Mouse (Mus musculus) left cerebral cortex, postnatal 25 days (tissue): Measurements from ENCODE around the gene Dbndd2. TPM values are rescaled to one million over a fixed set of nuclear protein-coding genes. Genes with fewer than 3 reads are reported as not detected.

Experiments
- DNase-seq, 2 experiments: peaks; one replicate each; pipeline ENCODE4 v3.0.0; 2022; ENCODE audit warnings: low spot score in 2 of 2, mixed read lengths in 1 of 2
- intact Hi-C: fragments of 180-260 bp; cut with DNase I; formaldehyde crosslinking; loops from one replicate; pipeline ENCODE4 v1.15.1; 2025
- total RNA-seq, 2 experiments: library from RNA; stranded (reverse); gene quantifications; 2 replicates each; pipeline ENCODE4 v1.2.3; 2021

Gene Dbndd2
- total RNA-seq, 2 experiments from 2014 or later, result 114 to 127 TPM

DNA sequence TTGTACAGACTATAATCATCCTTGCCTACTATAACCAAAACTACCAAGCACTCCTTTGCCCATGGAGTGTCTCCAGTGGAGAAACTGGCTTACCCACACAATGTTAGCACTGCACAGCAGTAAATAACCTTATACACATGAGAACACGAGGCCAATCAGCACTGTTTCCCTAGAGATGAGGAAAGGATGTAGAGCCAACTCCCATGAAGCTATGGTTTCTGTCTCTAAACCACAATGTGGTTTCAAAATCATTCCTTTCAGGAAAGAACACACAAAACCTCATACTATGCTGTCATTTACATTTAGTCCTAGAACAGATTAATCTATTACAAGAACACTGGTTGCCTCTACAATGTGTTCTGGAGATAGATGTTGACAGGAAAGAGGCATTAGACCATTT is 10.4 kb downstream of the Dbndd2 start:
- no peak for DNase-seq
- intact Hi-C loops, result no loop called here

DNA sequence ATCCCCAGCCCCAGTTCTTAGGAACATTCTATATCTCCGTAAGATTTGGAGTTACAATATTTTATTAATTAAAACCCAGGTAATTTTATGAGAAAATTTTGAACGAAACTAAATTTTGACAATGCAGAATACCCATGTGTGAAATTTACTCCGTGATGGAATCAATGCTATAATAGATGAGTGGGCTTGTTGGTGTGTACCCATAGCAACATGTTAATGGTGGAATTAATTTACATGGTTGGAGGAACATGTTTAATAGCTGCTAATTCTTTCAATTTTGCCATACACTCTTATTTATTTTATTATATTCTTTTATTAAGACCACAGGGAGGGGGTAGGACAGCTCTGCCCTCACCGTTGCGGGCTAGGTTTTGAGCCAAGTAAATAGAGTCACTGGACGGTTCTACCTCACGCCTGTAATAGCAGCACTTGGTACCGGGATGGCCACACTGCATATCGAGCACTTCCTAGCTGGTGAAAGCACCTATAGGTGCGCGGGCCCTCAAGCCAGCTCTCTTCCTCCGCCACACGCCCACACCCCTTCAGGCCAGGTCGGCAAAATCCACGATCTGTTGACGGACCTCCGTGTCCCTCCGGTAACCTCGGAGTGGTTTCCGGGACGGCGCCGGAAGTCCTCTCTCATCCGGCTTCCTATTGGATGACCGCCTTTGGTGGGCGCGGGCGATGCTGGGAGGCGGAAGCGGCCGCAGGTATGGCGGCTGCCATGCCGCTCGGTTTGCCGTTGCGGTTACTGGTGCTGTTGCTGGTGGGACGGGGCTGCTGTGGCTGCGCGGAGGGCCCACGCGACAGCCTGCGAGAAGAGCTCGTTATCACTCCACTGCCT is 11.2 kb downstream of the Dbndd2 start, which contains the start of gene Pigt:
Gene Pigt (plus strand): TSS at position 674 of the 844 bp plus-strand sequence.
- DNase-seq, result peak; percentile 89 to 93
- intact Hi-C loops, result no loop called here

DNA sequence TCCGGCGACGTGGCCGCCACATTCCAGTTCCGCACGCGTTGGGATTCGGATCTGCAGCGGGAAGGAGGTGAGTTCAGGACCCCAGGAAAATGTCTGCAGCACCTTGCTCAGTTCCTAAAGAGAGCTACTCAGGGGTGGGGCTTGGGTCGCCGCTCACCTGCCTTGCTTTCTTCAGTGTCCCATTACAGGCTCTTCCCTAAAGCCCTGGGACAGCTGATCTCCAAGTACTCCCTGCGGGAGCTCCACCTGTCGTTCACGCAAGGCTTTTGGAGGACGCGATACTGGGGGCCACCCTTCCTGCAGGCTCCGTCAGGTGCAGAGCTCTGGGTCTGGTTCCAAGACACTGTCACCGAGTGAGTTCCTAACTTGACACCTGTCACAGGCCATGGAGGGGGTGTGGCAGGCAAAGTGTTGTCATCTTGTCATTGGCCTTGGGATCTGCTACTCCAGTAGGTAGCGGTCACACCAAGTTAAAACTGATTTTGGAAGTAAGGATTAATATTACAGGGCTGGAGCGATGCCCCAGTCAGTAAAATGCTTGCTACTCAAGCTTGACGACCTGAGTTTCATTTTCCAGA is 11.9 kb downstream of the Dbndd2 start:
- intact Hi-C loops, result no loop called here
- DNase-seq, result no peak

DNA sequence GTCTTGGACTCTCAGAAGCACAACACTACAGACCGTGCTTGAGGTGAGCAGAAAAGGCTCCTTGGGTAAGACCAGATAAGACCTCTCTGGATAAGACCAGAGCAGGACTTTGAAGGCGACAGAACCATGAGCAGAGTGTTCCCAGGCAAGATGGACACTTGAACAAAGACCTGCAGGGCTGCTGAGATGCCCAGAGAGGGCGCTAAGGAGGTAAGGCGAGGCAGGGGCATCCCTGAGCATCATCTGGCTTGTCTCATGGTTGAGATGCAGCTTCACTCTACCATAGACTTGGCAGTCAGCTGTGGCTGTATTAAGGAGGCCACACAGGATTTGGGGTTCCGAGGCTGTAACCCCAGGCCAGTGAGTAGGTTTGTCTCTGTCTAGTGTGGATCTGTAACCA is 13.4 kb downstream of the Dbndd2 start:
- DNase-seq, result no peak
- intact Hi-C loops, result no loop called here

DNA sequence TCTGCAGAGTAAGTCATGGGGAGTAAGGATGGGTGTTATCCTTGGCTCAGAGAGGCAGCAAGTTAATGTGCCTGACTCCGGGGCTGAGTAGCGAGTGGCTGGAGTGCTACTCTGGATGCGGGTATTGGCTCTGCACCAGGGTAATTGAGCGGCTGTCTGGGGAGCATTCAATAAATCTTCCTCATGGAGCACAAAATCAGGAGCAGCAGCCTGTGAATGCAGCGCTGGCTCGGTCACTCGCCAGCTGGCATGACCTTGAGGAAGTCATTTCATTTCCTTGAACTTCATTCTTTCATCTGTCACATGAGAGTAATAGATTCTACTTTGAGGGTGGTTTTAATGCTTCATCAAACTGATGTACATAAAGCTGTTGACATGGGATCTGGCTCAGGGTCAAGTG is 14.6 kb downstream of the Dbndd2 start:
- no peak for DNase-seq
- intact Hi-C loops, result no loop called here

DNA sequence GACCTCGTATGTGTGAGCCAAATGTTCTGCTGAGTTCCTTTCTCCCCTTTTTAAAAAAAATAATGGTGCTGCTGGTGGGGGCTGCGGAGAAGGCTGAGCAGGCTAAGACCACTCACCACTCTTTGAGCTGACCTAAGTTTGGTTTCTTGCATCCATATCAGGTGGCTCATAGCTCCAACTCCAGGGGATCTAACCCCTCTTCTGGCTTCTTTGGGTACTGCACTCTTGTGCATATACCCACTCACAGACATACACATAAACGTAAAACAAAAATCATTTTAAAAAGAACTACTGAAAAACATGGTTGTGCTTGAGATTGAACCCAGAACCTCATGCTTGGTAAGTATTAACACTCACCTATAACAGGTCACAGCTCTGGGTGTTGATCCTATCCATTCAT is 19.0 kb downstream of the Dbndd2 start:
- intact Hi-C loops, result no loop called here

DNA sequence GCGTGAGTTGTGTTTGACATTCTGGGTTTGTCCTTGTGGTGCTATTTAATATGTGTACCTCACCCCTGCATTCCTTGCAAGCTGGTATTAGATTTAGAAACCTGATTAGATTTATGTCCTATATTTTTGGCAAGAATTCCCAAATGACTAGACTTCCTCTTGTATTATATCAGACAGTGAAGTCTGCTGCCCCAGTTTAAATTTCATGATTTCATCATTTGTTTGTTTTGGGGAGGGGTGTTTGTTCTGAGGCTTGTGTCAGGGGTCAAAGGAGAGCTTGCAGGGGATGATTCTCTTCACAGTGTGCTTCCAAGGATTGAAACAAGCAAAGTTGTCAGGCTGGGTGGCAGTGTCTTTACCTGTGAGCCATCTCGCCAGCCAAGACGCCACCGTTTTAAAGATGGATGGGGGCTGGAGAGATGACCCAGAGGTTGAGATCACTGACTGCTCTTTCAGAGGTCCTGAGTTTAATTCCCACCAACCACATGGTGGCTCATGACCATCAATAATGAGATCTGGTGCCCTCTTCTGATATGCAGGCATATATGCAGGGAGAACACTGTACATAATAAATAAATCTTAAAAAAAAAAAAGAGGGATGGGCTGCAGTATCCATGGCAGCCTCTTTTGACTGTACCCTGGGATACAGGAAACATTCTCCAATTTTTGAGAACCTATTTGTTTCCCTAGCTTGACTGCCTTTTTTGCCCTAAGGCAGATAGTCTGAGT is 19.9 kb downstream of the Dbndd2 start:
- intact Hi-C loops, result no loop called here
- no peak for DNase-seq

More for the DNA sequence above, 19.0 kb downstream of the Dbndd2 start:
- DNase-seq, result no peak

DNA sequence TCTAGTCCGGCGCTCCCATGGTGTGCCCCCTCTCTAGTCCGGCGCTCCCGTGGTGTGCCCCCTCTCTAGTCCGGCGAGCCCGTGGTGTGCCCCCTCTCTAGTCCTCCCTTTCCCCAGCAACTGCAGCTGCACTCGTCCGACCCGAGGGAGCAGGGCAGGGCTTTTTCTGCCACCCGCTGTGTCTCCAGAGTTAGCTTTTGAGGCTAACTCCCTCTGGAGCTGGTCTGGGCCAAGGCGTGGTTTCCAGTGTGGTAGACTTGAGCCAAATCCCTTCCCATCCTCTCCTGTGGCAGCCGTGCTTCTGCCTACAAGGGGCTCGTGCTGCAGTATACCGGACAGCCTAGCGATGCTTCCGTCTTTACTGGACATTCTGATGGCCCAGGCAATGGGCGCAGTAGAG is 21.9 kb downstream of the Dbndd2 start:
- intact Hi-C loops, result no loop called here
- no peak for DNase-seq

DNA sequence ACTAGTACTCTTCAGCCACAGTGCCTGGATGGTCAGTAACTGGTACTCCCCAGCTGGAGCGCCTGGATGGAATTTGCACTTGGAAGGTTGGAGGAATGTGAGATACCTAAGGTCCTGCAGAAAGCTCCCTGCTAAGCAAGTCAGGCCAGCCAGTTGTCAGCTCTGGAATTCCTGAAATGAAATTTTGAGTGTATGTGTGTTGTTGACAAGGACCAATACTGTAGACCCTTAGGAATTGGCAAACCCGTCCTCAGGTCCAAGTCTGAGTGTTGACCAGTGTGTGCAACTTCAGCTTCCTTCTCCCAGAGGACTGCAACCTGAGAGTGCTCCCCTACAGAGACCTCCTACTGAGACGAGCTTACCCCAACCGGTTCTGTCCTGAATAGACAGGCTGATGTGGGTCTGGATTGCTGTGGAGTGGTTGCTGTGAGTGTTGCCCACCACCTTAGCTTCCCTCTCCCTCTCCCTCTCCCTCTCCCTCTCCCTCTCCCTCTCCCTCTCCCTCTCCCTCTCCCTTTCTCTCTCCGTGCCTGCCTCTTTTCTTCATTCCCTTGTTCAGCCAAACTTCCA is 24.8 kb downstream of the Dbndd2 start:
- intact Hi-C loops, result no loop called here
- DNase-seq, result no peak

DNA sequence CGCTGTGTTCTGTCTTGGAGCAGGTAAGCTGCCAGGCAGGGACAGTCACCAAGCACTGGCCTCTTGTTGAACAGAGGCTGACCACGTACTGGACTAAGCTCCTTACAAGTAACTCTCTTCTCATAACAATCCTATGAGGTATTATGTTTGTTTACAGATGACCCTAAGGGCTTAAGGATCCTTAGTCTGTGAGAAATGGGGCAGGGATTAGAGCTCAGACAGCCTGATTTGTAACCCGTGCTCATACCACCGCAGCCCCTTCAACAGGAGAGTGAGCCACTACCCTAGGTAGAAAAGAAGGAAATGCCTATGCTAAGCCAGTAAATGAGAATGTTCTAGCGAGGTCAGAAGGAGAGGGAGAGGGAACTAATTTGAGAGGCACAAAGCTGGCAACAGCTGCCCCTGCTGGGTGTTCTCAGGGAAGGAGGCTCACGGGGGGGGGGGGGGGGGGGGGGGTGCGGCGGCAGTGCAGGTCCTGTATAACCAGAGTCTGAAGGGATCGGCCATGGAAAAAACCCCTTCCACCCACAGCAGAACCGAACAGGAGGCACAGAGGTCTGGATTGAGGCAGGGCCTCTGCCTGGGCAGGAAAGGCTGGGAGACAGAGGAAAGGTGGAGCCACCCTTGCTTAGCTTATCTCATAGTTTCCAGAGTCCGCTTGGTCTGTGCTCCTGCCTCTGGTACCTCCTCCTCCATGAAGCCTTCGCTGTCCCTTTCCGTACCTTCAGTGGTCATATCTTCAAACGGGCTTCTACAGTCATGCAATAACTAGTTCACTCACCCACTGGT is 26.4 kb downstream of the Dbndd2 start:
- intact Hi-C loops, result no loop called here
- DNase-seq, result no peak

DNA sequence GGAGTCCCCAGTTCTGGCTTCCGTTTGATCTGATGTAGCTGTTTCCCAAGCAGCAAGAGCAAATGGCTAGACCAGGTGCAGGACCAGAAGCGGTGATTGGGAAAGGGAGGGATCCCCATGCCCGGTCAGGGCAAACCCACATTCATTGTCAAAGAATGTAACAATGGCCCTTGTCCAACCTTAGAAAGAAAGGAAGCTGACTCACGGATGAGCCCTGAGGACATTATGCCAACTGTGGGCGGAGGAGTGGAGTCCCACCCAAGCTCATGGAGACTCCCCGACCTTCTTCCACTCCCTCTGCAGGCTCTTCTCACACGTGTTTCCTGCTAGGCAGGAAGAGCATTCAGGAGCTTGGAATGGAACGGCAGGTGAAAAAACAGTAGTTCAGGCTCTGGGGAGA is 27.5 kb downstream of the Dbndd2 start:
- DNase-seq, result no peak
- intact Hi-C loops, result no loop called here

DNA sequence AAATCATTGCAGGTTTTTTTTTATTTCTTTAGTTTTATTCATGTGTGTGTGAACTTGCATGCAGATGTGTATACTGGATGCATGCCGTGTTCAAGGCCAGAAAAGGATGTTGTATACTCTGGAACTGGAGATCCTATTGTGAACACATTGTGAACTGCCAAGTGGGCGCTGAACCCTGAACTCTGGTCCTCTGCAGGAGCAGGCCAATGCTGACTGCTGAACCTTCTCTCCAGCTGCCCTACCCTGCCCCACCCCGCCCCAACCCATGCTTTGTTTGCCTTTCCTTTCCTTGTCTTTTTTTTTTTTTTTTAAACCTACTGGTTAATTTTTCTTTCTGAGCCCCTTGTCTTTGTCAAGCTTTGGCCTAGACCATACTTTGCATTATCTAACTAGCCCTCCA is 29.0 kb downstream of the Dbndd2 start:
- intact Hi-C loops, result loop anchor here (5.0 kb wide), 1 partner anchor 53 kb away; the partner anchor contains the start of gene Gm20458
- no peak for DNase-seq

DNA sequence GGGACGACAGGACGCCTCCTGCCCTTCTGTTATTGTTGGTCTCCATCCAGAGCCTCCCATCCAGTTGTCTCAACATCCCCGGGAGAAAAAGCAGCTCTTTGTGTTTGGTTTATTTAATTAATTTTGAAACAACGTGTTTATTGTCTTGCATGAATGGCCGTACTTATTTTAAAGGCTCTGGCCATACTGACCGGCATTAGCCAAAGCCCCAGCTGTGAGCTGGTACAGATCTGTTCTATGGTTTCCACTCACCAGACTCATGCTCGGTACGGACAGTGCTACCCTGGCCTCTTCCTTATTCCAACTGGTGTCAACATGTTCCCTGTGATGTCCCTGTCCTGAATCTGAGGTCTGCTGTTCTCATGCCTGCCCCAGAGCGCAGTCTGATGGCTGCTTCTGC is 30.0 kb downstream of the Dbndd2 start:
- no peak for DNase-seq
- intact Hi-C loops, result loop anchor here (5.0 kb wide), 1 partner anchor 54 kb away; the partner anchor contains the start of gene Gm20458

DNA sequence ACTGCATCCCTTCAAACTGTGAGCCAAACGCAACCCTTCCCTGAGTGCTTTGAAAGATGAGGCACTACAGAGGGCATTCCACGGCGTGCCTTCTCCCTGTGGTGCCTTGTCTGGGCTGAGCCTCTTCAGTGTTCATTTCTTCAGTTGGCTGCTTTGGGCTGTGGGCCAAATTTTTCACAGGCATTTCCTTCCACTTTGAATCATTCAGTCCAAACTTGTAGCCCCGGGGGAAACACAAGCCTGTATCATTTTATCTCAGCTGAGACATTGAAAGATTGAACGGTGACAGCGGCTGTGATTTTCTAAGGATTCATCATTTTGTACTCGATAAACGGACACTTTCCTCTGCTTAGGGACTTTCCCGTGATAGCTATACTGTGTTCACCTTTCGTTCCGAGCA is 30.7 kb downstream of the Dbndd2 start:
- no peak for DNase-seq
- intact Hi-C loops, result loop anchor here (5.0 kb wide), 1 partner anchor 54 kb away; the partner anchor contains the start of gene Gm20458

DNA sequence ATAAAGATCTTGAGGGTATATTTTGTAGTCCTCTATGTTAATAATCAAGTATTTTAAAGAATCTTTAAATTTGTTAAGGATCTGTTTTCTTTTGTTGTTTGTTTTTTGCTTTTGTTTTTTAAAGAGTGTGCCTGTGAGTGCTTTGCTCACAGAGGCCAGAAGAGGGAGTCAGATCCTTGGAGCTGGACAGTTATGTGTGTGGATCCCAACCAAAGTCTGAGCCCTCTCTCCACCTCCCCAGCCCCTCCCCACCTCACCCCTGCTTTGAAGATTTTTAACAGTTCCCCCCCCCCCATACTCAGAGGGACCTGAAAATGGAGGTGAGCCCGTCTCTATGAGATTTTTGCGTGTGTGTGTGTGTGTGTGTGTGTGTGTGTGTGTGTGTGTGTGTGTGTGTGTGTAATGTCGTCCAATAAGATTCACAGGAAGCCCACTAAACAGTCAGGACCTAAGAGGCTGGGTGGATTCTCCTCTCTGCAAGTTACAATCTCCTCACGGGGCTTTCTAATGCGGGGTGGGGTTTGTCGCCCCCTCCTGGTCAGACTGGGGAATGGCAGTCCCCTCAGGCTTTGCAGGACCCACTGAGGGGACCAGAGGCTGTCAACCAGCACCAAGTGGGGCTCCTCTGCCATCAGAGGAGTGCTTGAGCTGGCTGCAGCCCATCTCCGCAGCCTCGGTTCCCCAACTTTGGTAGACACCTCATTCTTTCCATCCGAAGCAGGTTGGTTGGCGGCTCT is 31.7 kb downstream of the Dbndd2 start:
- peak; percentile 39 to 44 for DNase-seq
- intact Hi-C loops, result loop anchor here (2.0 to 5.0 kb wide), 2 partner anchors 55 to 101 kb away; partner anchors contain the start of gene Gm20458

DNA sequence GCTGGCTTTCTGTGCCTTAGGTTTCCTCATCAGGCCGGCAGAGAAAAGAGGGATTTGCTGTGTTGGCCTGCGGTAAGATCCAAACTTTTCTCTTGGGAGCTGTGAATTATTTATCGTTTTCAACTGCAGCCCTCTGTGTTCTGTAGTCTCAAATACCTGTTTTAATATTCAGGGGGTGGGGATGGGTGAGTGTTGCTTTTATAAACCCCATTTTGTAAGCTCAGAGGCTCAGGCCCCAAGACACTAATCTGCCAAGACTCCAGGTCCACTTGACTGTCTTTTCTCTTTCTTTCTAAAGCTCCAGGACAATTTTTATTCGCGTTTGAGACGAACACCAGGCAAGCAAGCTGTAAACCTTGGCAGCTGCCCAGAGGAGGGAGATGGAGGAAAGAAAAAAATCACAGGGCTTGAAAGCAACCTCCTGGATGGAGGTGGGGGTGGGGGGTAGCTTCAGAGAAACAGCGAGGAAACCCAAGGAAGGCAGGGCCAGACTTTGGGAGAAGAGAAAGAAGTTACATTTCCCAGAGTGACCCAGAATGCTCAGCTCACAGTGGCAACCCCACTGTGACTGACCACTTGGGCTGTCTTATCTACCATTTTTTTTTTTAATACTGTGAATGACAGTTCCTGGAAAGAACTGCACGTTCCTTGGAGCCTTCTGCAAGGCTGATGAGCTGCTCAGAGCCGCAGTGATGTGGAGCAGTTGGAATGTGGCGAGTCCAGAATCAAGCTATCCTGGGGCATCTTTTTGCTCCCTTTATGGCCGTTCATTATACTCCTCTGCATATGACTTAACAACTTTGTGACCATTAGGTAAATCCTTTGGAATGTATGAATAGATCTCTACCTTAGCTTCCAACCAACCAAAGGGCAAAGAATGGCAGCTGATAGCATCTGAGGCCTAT is 32.6 kb downstream of the Dbndd2 start:
- peak in 1 of 2 experiments; percentile 38 for DNase-seq
- intact Hi-C loops, result loop anchor here (2.0 to 5.0 kb wide), 2 partner anchors 56 to 102 kb away; partner anchors contain the start of gene Gm20458

DNA sequence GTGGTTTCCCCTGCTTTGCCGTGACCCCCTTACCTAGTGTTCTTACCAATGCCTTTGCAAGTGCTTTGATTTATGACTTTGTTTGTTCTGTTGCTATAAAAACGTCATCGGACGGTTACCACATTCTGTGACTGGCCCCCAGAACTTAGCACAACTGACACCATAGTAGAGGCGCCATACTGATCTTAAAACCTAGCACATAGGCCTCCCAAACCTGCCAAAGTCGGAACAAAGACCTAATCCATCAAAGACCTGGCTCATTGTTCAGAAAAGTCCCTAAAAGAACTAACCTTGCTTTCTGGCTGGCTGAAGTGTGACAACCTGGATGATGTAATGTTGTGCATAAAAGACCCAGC is 33.2 kb downstream of the Dbndd2 start:
- DNase-seq, result no peak
- intact Hi-C loops, result loop anchor here (2.0 to 5.0 kb wide), 2 partner anchors 57 to 102 kb away; partner anchors contain the start of gene Gm20458
